Mouse (Mus musculus) thymus, postnatal 10 days (tissue): ENCODE measurements around the gene Apoc2.
A peak's percentile ranks its signal among the peaks of the same experiment; 100 is the strongest.
"Not testable (repeated sequence)": the region's sequence is repeated elsewhere in the genome, so short reads cannot be mapped to it uniquely, and the experiment has no call there.

Source experiments
- DNase-seq, 2 experiments: peaks; one replicate each; pipeline ENCODE4 v3.0.0; 2021; ENCODE audit warnings: low spot score in 2 of 2

Apoc2 gene

GRCm38 (mm10) chr7:19698907-19699826 lies 21.4 kb upstream of the Apoc2 start, which contains the start of gene Apoe:
TSS of gene Apoe (minus strand) at chr7:19699188.
- DNase-seq = peak; percentile 22 to 28

- no peak for DNase-seq
These were observed 20.5 kb upstream of the Apoc2 start for GRCm38 (mm10) chr7:19697949-19698906.

GRCm38 (mm10) chr7:19696336-19696873 lies 18.7 kb upstream of the Apoc2 start:
- DNase-seq = no peak

- DNase-seq = no peak
These were observed 18.1 kb upstream of the Apoc2 start for GRCm38 (mm10) chr7:19695881-19696280.

GRCm38 (mm10) chr7:19695213-19695594 lies 17.5 kb upstream of the Apoc2 start:
- no peak for DNase-seq

- no peak for DNase-seq
These were observed 16.8 kb upstream of the Apoc2 start for GRCm38 (mm10) chr7:19694336-19695212.

GRCm38 (mm10) chr7:19693421-19693820 lies 15.7 kb upstream of the Apoc2 start:
- DNase-seq = no peak

- DNase-seq = no peak
These were observed 14.4 kb upstream of the Apoc2 start, which contains the start of gene Apoc1 for GRCm38 (mm10) chr7:19691873-19692865. TSS of gene Apoc1 (minus strand) at chr7:19692660.

GRCm38 (mm10) chr7:19691434-19691833 lies 13.7 kb upstream of the Apoc2 start:
- DNase-seq = no peak

GRCm38 (mm10) chr7:19690845-19691244 lies 13.1 kb upstream of the Apoc2 start:
- no peak for DNase-seq

- no peak for DNase-seq
These were observed 10.9 kb upstream of the Apoc2 start for GRCm38 (mm10) chr7:19688611-19689010.

- no peak for DNase-seq
These were observed 10.4 kb upstream of the Apoc2 start for GRCm38 (mm10) chr7:19688101-19688500.

GRCm38 (mm10) chr7:19686927-19687583 lies 9.3 kb upstream of the Apoc2 start:
- DNase-seq = not testable (repeated sequence)

GRCm38 (mm10) chr7:19686521-19686920 lies 8.8 kb upstream of the Apoc2 start:
- DNase-seq = no peak

GRCm38 (mm10) chr7:19685374-19685773 lies 7.6 kb upstream of the Apoc2 start:
- no peak for DNase-seq

GRCm38 (mm10) chr7:19683771-19684201 lies 6.0 kb upstream of the Apoc2 start:
- DNase-seq = no peak

GRCm38 (mm10) chr7:19682979-19683378 lies 5.2 kb upstream of the Apoc2 start:
- no peak for DNase-seq

- DNase-seq = no peak
These were observed 3.5 kb upstream of the Apoc2 start, which contains the start of the genes Gm44805 and Apoc4 for GRCm38 (mm10) chr7:19681202-19681694. TSS of gene Gm44805 (minus strand) at chr7:19681423. TSS of gene Apoc4 (minus strand) at chr7:19681479.

- no peak for DNase-seq
These were observed 3.0 kb upstream of the Apoc2 start for GRCm38 (mm10) chr7:19680702-19681101.
